Mouse (Mus musculus) adrenal gland, adult 18-20 months (tissue): ENCODE results near the gene Enpp1. TPM values are rescaled to one million over a fixed set of nuclear protein-coding genes. Genes with fewer than 3 reads are reported as not detected.
"Not testable (repeated sequence)": the region's sequence is repeated elsewhere in the genome, so short reads cannot be mapped to it uniquely, and the experiment has no call there.

Experiments used
- DNase-seq, 2 experiments: peaks; one replicate each; pipeline ENCODE4 v3.0.0; 2021 to 2022; ENCODE audit warnings: low spot score in 2 of 2
- total RNA-seq, 2 experiments: library from RNA; stranded (reverse); gene quantifications; 1 replicate in 1 of 2; 2 replicates in 1 of 2; pipeline ENCODE4 v1.2.3; 2021

Enpp1 gene
- total RNA-seq, 2 experiments from 2014 or later, result 2.4 to 2.6 TPM

DNA sequence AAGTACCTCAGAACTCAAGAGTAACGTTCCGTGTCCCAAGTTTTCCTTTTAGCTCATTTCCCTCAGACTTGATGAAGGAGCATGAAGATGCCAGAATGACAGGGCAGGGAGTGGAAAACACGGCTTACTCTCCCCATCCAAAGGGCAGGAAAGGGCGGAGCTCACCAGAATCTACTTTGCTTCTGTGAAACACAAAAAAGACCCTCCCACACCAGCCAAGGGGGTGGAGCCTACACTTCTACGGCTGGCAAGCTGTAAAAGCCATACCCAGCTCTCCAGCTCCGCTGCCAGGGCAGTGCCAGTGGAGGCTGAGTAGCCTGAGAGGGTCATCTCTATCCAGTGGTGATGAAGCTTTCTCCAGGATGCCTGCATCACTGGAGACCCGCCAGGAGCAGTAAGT lies 72.4 kb downstream of the Enpp1 start:
- no peak for DNase-seq

DNA sequence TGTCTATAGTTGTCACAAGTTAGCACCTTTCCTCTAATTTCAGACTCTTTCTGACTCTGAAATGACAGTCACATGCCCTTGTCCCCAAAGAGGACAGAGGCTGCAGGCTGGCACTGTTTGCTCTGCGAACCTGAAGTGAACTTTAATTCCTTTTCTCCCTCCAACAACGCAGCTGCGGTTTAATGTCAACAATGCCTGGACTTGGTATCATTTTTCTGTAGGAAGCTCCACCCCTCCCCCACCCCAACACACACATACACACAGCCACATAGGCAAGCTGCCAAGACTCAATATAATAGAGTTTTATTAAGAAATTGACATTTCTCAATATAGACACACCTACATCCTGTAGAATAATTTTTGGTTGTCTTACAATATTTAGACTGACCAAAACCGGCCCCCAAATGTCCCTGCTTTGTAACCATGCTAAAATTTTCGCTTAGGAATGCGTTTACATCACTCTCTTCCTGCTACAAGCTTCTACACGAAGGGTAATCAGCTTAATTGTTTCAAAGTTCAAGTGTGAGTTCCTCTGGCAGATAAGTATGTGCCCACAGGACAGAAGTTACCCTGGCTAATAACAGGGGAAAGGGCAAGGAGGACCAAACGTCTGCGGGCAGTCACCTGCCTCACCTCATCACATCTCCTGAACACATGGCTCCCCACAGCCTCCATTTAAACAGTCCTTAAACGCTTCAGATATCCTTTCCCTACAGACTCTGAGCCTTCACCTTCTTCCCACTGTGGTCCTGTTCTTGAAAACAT lies 73.5 kb downstream of the Enpp1 start:
- no peak for DNase-seq

DNA sequence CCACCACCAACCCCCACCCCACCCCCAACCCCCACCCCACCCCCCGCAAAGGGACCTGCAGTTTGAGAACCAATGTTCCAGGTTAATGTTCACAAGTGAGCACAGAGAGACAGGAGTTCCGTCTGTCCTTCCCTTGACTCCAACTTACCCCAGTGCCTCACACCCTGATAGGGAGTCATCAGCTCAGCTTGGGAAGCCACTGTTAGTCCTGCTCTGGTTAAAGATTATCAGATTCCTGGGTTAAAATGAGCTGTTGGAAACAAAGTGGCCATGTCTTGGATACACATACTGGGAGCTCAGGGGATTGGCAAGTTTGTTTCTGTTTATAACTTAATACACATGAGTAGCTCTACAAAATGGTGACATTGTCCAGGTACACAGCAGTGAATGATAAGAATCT lies 75.0 kb downstream of the Enpp1 start:
- no peak for DNase-seq

DNA sequence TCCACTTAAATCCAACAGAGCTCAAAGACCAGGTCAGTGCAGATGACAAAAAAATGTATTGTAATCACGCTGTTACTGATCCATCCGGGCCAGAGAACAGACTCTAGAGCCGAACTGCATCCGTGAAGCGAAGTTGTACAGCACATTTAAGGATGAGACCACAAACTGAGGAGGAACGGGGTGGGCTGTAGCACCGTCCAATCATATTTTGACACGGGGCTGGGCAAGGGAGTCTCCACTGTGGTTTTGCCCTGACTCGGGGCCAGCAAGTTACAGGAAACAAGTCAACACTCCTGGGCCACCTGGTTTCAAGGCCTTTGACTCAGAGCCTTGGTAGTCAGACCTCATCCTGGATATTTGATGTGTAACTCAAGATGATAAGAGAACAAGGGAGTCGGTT lies 76.1 kb downstream of the Enpp1 start:
- no peak for DNase-seq

DNA sequence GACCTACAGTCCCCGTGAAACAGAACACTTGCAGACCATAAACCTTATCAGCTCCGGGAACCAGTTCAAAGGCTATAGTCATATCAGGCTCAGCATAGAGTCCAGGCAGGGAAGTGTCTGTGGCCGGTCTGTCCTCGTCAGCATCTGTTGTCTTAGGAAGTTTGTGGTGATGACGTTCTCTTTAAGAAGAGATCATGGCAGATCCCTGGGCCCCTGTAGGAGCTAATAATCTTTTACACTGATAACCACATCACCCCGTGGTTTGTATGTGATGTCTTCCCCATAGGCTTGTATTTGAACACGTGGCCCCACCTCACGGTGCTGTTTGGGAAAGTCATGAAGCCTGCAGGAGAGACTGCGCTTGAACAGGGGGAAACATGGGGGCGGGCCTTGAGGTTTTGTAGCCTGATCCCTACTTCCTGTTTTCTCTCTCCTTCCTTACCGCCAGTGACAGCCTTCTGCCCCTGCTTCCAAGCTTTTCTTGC lies 76.6 kb downstream of the Enpp1 start:
- DNase-seq, result no peak

DNA sequence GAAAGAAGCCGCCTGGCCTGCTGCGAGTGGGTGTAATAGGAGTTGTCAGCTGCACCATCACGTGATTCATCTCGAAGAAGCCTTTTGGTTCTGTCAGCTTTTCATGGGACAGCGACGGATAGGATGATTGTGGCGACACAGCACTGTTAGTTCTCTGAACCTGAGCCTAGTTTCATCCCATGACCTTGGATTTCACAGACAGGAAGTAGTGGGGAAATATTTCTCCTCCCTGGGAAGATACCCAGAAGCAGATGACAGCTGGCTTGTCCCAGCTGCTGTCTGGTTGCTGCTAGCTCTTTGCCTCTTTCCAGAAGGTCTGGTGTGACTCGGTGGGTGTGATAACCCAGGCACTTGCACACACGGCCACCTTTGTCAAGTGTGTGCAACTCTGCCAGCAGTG lies 77.7 kb downstream of the Enpp1 start:
- DNase-seq, result no peak

DNA sequence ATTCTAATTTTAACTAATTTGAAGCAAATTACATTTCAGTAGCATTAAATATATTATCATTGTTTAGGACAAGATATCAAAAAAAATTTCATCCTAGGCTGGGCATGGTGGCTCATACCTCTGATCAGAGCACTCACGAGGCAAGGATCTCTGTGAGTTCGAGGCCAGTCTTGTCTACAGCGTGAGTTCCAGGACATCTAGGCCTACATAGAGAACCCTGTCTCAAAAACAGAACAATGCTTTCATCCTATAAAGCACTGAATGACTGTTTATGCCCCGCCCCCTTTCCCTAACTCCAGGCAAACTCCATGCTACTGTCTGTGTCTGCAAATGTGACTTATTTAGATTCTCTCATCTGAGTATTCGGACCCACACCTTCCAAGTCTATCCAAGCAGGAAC lies 80.8 kb downstream of the Enpp1 start:
- no peak for DNase-seq

DNA sequence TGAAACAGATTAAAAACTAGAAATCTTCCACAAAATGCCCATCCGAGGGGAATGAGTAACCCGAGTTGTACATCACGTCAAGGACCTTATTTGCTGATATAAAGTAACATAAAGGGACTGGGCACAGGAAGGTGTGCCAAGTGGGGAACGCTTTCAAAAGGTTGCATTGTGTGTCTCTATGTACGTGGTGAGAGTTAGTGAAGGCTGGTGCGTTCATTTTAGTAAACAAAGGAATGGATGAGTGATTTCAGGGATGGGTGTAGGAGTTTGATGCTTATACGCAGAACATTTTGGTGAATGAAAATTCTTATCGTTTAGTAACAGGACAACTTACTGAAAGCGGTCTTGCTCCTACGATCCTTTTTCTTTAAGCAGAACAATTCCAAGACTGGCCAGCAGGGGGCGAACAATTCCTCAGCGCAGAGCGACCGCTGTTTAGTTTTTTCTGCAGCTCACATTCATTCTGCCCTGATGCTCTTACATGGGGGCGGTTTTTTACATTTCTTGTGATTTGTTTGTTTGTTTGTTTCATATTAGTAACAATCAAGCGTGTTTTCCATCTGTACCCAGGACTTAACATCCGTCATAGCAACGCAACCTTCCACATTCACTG lies 81.4 kb downstream of the Enpp1 start:
- DNase-seq, result peak; percentile 66 to 77

DNA sequence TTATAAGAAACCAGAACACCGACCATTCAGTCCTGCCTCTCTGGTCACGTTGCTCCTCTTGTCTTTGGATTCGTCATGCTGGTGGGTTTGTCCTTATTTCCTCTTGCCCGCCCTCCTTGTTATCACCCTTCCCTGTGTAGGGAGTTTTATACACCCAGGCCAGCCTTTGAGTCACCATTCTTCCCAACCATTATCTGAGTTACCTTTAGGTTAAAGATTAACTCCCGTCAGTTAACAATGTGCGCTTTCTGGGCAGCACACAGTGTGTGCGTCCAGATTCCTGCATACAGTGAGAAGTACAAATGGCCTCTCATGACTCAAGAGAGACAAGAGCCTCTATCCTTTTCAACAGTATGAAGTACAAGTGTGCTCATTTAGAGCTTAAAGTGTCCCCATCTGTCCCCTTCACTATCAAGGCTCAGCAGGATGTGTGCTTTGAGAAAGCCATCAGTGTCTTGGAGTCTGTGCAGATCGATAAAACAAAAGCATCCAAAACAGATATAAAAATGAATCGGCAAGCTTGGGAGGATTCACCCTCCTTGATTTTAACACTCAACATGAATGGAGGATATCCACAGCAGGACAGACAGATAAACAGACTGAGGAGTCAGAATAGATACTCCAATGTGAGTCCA lies 82.8 kb downstream of the Enpp1 start:
- DNase-seq, result no peak

DNA sequence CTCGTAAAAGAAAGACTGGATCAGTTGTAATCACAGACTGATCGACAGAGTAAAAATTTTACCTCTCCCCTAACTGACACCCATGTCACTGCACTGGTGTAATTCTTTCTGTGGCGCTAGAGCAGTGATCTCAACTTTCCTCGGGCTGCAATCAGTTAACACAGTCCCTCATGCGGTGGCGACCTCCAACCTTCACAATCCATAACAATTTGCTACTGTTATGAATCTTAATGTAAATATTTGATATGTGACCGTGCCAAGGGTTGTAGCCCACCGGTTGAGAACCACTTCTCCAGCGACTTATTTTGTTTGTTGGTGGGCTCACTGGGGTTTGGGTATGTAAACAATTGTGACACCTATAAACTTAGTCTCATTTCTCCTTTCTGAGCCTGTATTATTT lies 83.5 kb downstream of the Enpp1 start:
- no peak for DNase-seq

DNA sequence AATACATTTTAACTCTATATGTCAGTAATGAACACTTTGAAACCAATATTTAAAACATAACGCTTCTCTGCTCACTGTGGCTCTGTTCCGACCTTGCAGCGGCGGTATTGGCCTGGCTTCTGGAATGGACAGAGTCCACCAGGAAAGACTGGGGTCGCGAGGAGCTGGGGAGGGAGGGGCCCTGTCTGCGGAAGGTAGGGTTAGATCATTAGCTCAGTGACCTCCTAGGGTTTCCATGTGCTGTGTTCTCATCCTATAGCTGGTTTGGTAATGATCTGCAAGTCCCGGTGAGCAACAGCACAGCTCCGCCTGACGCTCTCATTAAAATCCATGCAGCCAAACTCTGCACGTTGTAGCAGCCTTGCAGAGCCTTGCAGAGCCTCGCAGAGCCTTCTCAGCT lies 84.7 kb downstream of the Enpp1 start:
- no peak for DNase-seq

DNA sequence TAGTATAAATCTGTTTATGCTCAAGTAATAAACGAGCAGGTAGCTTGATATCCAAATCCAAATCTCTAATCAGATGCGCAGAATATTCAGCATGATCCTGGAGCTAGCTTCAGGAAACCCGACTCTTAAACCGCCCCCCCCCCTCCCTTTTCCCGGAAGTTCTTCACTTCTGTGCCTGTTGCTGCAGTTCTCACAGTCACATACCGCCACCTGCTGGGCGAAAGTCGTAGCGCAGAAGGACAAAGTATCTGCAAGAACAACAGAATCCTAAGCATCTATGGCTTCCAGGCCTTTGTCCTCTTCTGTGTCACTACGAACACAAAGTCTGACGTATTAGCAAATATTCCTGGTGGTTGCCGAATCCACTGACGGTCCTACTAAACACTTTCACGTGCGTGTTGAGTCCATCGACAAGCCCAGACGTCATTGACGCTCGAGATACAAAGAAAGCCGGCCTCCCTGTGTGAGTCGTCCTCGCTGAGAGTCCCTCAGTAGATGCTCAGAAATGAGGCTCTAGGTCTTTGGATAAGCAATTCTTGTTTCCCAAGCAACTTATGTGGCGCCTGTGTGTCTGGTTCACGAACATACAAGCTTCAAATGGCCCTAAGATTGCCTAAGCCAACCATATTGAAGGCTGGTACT lies 86.8 kb downstream of the Enpp1 start:
- DNase-seq, result peak; percentile 81 to 84

DNA sequence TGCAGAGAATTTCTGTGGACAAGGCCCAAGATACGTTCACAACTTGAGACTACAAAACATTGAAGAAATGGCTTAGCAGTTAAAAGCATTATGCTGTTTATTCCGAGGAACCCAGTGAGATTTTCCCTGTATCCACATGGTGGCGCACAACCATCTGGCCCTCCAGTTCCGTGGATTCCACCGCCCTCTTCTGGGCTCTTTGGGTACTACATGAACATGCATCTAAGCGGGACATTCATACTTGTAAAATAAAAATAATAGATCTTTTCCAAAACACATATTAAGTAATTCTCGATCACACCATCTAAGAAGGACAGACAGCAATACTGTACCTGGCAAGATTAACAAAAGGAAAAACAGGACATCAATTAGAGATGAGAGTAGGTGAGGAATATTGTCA lies 89.4 kb downstream of the Enpp1 start:
- peak; percentile 77 to 79 for DNase-seq

DNA sequence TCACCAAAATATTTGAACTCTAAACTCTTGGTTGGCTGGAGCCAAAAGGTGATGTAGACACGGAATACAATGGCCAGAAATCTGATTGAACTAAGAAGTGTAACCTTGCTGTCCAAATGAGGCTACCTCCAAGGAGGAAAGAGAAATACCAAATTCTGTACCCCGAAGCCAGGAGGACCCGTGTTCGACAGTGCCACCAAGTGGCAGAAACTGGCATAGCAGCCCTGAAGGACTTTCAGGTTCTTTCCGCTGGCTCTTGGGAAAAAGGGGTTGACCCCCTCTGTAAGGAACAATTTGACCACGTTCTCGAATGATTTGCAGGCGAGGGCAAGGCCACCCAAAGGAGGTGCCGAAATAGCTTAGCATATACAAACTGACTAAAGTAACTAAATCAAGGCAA lies 90.4 kb downstream of the Enpp1 start:
- DNase-seq, result peak; percentile 73 to 76

DNA sequence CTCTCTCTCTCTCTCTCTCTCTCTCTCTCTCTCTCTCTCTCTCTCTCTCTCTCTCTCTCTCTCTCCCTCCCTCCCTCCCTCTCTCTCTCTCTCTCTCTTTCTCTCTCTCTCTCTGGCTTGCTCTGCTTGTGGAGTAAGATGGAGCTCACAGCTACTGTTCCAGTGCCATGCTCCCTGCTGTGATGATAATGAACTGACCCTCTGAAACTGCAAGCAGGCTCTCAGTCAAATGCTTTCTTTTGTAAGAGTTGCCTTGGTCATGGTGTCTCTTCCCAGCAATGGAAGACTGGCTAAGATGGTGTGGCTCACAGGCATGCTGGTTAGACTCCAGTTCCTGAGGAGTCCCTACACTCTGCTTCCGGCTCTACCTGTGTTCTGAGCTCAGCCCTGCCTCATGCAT lies 95.4 kb downstream of the Enpp1 start:
- not testable (repeated sequence) for DNase-seq

DNA sequence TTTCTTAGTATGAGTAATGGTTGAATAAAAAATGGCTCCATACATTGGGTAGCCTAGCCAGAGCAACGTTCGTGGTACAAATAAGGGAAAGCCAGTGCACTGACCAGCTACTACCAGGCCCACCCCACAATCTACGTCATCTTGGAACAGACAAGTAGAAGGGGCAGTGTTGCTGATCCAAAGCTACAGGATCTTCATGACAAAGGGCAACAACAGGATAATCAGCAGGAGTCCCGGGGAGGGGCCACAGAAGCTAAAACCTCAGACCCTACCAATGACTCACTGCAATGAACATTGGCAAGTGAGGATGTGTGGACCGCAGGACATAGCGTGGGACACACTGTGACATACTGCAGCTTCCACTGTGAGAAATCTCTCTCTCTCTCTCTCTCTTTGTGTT lies 96.2 kb downstream of the Enpp1 start:
- DNase-seq, result no peak

DNA sequence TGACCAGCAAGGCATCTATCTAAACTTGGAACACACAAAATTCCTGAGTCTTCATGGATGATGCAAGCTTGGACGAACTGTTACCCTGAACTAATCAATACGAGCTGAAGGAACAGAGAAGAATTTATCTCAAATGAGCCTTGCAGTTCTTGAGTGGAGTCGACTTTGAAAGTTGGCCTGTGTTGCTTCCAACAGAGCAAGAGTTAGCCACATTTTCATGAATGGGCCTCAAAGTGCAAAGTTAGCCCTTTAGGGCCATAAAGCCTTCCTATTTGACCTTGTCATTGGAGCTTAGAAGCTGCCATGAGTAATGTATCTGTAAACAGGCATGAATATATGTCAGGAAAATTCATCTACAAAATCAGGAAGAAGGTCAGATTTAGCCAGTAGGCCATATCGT lies 97.2 kb downstream of the Enpp1 start:
- DNase-seq, result no peak

DNA sequence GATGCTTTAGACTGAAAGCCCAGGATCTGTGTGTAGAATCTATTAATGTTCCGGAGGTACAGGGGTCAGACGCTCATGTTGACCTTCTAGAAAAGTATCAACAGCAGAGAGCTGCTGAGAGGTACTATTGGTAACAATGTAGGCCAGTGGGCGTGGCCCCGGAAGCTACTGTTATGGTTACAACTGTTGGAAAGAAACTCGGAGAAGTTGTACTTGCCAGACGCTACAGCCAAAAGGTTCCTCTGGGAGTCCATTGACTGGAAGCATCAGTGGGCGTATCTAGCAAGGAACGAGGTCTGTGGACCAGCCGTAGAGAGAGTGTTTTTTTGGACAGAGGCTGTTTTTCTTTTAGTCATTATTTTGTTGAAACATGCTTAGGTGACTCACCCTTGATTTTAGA lies 102.2 kb downstream of the Enpp1 start:
- no peak for DNase-seq

DNA sequence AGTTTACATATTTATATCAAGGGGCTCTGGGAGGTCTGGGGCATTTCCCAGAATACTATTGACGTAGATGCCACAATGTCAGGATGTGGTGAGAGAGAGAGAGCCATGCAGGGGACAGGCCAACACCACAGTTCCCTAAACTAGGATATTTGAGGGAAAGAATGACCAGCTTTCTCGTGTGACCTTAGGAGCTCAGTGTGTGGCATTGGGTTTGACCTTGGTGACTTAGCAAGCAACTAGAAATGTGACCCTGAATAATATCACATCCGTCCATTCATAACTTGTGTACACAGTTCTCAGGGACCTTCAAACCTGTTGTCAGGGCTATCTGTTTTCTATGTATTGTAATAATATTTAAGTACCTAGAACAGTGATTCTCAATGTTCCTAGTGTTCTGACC lies 102.8 kb downstream of the Enpp1 start:
- DNase-seq, result no peak

DNA sequence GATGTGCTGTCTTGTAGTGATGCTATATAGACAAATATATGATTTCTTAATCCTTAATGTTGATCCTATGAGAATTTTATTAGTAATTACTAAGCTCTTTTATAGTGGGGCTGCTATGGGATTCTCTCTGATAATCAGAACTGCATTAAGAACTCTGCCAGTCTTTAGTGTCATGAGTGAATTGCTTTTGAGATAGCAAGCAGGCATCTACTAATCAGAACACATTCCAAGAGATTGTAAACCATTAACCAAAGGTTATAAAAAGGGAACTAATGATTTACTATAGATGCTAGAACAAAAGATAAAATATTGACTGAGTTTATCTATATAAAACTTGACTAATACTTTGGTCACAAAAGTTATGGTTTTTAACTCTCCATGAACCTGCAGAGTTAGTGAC lies 108.2 kb downstream of the Enpp1 start:
- DNase-seq, result no peak

DNA sequence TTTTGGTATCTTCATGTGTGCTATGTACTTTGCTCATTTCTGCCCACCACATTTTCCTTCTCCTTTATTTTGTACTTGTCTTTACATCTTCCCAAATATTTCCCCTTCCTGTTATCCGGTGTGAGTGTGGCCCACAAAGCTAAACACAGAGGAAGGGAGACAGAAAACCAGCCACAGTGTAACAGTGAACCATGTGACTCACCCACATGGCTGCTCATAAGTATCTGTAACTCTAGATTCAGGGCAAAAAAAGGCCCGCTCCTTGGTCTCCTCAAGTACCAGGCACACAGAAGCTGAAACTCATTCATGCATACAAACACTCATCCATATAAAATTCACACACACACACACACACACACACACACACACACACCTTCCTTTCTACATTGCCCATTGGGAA lies 108.9 kb downstream of the Enpp1 start:
- no peak for DNase-seq

DNA sequence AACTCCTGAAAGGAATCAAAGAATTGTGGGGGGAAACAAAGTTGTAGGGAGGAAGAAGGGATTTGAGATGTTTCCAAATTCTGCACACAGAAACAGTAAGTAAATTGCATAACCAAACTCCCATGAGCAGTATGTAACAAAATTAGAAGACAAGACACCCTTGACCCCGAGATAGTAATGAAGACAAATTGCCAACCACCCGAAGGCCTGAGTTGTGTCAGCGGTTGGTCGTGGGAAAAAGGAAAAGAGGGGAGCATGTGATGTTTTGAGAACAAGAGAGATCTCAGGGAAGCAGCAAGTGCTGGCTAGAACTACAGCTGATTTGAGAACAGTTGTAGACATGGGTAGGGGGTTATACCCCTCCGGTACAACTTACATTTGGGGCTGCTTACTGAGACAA lies 112.2 kb downstream of the Enpp1 start:
- DNase-seq, result no peak
